Mouse (Mus musculus): ENCODE measurements around the gene Lag3.

Gene Lag3

GRCm38 (mm10) chr6:124920318-124921085 lies 9.0 kb upstream of the Lag3 start:
- DNase-seq (ENCODE audit: low read depth in 2 of 2, low spot score in 2 of 2) = no peak

GRCm38 (mm10) chr6:124919695-124920317 lies 8.3 kb upstream of the Lag3 start, which contains the start of gene Ptms:
Ptms (minus strand) TSS chr6:124920103.
- DNase-seq (ENCODE audit: low read depth in 2 of 2, low spot score in 2 of 2) = no peak

- DNase-seq (ENCODE audit: low read depth in 2 of 2, low spot score in 2 of 2) = no peak
These were observed 7.6 kb upstream of the Lag3 start for GRCm38 (mm10) chr6:124918890-124919627.

GRCm38 (mm10) chr6:124918331-124918690 lies 6.8 kb upstream of the Lag3 start:
- no peak for DNase-seq (ENCODE audit: low read depth in 2 of 2, low spot score in 2 of 2)

GRCm38 (mm10) chr6:124917518-124918330 lies 6.2 kb upstream of the Lag3 start:
- no peak for DNase-seq (ENCODE audit: low read depth in 2 of 2, low spot score in 2 of 2)

GRCm38 (mm10) chr6:124916695-124917517 lies 5.4 kb upstream of the Lag3 start:
- peak; percentile 81 to 82 for DNase-seq (ENCODE audit: low read depth in 2 of 2, low spot score in 2 of 2)

- no peak for DNase-seq (ENCODE audit: low read depth in 2 of 2, low spot score in 2 of 2)
These were observed 4.6 kb upstream of the Lag3 start for GRCm38 (mm10) chr6:124915942-124916694.

- no peak for DNase-seq (ENCODE audit: low read depth in 2 of 2, low spot score in 2 of 2)
These were observed 3.8 kb upstream of the Lag3 start for GRCm38 (mm10) chr6:124915160-124915941.

GRCm38 (mm10) chr6:124914511-124914910 lies 3.0 kb upstream of the Lag3 start:
- DNase-seq (ENCODE audit: low read depth in 2 of 2, low spot score in 2 of 2) = no peak

- DNase-seq (ENCODE audit: low read depth in 2 of 2, low spot score in 2 of 2) = no peak
These were observed 2.3 kb upstream of the Lag3 start for GRCm38 (mm10) chr6:124913721-124914285.

GRCm38 (mm10) chr6:124913214-124913613 lies 1.7 kb upstream of the Lag3 start:
- no peak for DNase-seq (ENCODE audit: low read depth in 2 of 2, low spot score in 2 of 2)

- no peak for DNase-seq (ENCODE audit: low read depth in 2 of 2, low spot score in 2 of 2)
These were observed 1.5 kb downstream of the Lag3 start for GRCm38 (mm10) chr6:124910032-124910431.

GRCm38 (mm10) chr6:124907767-124908166 lies 3.7 kb downstream of the Lag3 start:
- no peak for DNase-seq (ENCODE audit: low read depth in 2 of 2, low spot score in 2 of 2)

- DNase-seq (ENCODE audit: low read depth in 2 of 2, low spot score in 2 of 2) = no peak
These were observed 6.3 kb downstream of the Lag3 start for GRCm38 (mm10) chr6:124904991-124905860.

- peak in 1 of 2 experiments; percentile 24 for DNase-seq (ENCODE audit: low read depth in 2 of 2, low spot score in 2 of 2)
These were observed 7.1 kb downstream of the Lag3 start for GRCm38 (mm10) chr6:124904161-124904981.

GRCm38 (mm10) chr6:124903580-124904151 lies 7.8 kb downstream of the Lag3 start:
- peak; percentile 93 to 96 for DNase-seq (ENCODE audit: low read depth in 2 of 2, low spot score in 2 of 2)

Data from CD8-positive naive resting alpha-beta T cell, adult 2 months (primary cell).